Mouse (Mus musculus) limb, embryonic 11.5 days (tissue): ENCODE measurements around the gene Ltbp2. TPM values are rescaled to one million over a fixed set of nuclear protein-coding genes. Genes with fewer than 3 reads are reported as not detected.

Experiments
- ATAC-seq: fragments of 200-750 bp; cut with Nextera tagmentation; 2 replicates; pipeline ENCODE4 v1.8.0; 2017; ENCODE audit warnings: low read depth; ENCODE audit not compliant: insufficient number of reproducible peaks, low FRiP score, low TSS enrichment
- DNase-seq: peaks from one replicate; pipeline ENCODE4 v3.0.0-alpha.2; 2015; ENCODE audit warnings: low spot score
- H3K27ac ChIP-seq: fragments of 300-500 bp; sonication (generic); replicated peaks from 2 replicates; pipeline ENCODE4 v1.5.1; 2014; ENCODE audit warnings: low read depth, mild to moderate bottlenecking, low read length
- H3K27me3 ChIP-seq: fragments of 300-500 bp; sonication (generic); 2 replicates; pipeline ENCODE4 v1.6.1; 2014; ENCODE audit warnings: mild to moderate bottlenecking, low read length, mixed read lengths; ENCODE audit not compliant: control insufficient read depth, insufficient read depth
- H3K36me3 ChIP-seq: fragments of 300-500 bp; sonication (generic); 2 replicates; pipeline ENCODE4 v1.6.1; 2014; ENCODE audit warnings: mild to moderate bottlenecking, low read length, moderate library complexity, mixed read lengths; ENCODE audit not compliant: control insufficient read depth, insufficient read depth
- H3K4me1 ChIP-seq: fragments of 300-500 bp; sonication (generic); 2 replicates; pipeline ENCODE4 v1.6.1; 2014; ENCODE audit warnings: low read length, mixed read lengths; ENCODE audit not compliant: control insufficient read depth, insufficient read depth
- H3K4me2 ChIP-seq: fragments of 300-500 bp; sonication (generic); 2 replicates; pipeline ENCODE4 v1.6.1; 2014; ENCODE audit warnings: low read depth, mild to moderate bottlenecking, moderate library complexity; ENCODE audit not compliant: severe bottlenecking
- H3K4me3 ChIP-seq: fragments of 300-500 bp; sonication (generic); 2 replicates; pipeline ENCODE4 v1.5.1; 2014; ENCODE audit warnings: low read depth, low read length
- H3K9ac ChIP-seq: fragments of 300-500 bp; sonication (generic); 2 replicates; pipeline ENCODE4 v1.6.1; 2014; ENCODE audit warnings: mild to moderate bottlenecking, low read length
- H3K9me3 ChIP-seq: fragments of 300-500 bp; sonication (generic); 2 replicates; pipeline ENCODE4 v1.6.1; 2016; ENCODE audit warnings: low read length; ENCODE audit not compliant: control insufficient read depth
- WGBS: fragments of 180-500 bp; shearing (Covaris S2); extraction: QIAGEN DNeasy Blood & Tissue Kit; methylation state at CpG from one replicate; pipeline ENCODE4 v1.1.7; 2014; 5-methylcytosine and 5-hydroxymethylcytosine counted together
- polyA plus RNA-seq: library from polyadenylated mRNA; unstranded; fragments of >200 nt; fragmentation: Nextera tagmentation; extraction: Ambion mirVana; gene quantifications from 2 replicates; pipeline ENCODE4 v1.2.1, GENCODE M21; 2014

The Ltbp2 gene
- polyA plus RNA-seq, 1 experiment from 2014 or later, result 0.23 TPM

GRCm38 (mm10) chr12:84748134-84748533 is 128.2 kb downstream of the Ltbp2 start:
- 79% methylated on average over 3 of the region's 3 CpGs for WGBS
- Histone ChIP-seq H3K9me3 (no peaks in the 10 kb centered on the region), H3K4me2 (no peak overlapping the region), H3K27me3 (no peaks in the 10 kb centered on the region), H3K4me3 (no peak overlapping the region), H3K9ac (no peak overlapping the region), H3K27ac (no peak overlapping the region), H3K36me3 (no peaks in the 10 kb centered on the region), H3K4me1 (peaks cover 4% of the 10 kb centered on the region)
- no peak for ATAC-seq
- no peak for DNase-seq

- 66% methylated on average over 4 of the region's 4 CpGs for WGBS
Measured at GRCm38 (mm10) chr12:84745700-84746099, 130.6 kb downstream of the Ltbp2 start.

GRCm38 (mm10) chr12:84743496-84743895 is 132.8 kb downstream of the Ltbp2 start:
- Histone ChIP-seq H3K4me3 (no peak overlapping the region), H3K27ac (no peak overlapping the region), H3K4me1 (no peaks in the 10 kb centered on the region), H3K27me3 (no peaks in the 10 kb centered on the region), H3K36me3 (no peaks in the 10 kb centered on the region), H3K4me2 (no peak overlapping the region), H3K9me3 (no peaks in the 10 kb centered on the region), H3K9ac (no peak overlapping the region)
- 83% methylated on average over 10 of the region's 10 CpGs for WGBS
- DNase-seq (no peak), ATAC-seq (no peak)

More at GRCm38 (mm10) chr12:84745700-84746099, 130.6 kb downstream of the Ltbp2 start:
- Histone ChIP-seq H3K4me1 (no peaks in the 10 kb centered on the region), H3K4me2 (no peak overlapping the region), H3K9ac (no peak overlapping the region), H3K36me3 (no peaks in the 10 kb centered on the region), H3K4me3 (no peak overlapping the region), H3K27me3 (no peaks in the 10 kb centered on the region), H3K27ac (no peak overlapping the region), H3K9me3 (no peaks in the 10 kb centered on the region)
- ATAC-seq (no peak), DNase-seq (no peak)

GRCm38 (mm10) chr12:84733366-84733765 is 143.0 kb downstream of the Ltbp2 start:
- no peak overlapping the region for H3K27ac ChIP-seq
- no peaks in the 10 kb centered on the region for H3K9me3 ChIP-seq
- H3K9ac ChIP-seq, result no peak overlapping the region
- H3K36me3 ChIP-seq, result no peaks in the 10 kb centered on the region
- ATAC-seq (no peak), DNase-seq (no peak)
- H3K27me3 ChIP-seq, result no peaks in the 10 kb centered on the region
- no peak overlapping the region for H3K4me2 ChIP-seq
- H3K4me3 ChIP-seq, result no peak overlapping the region
- 67% methylated on average over 13 of the region's 13 CpGs for WGBS
- no peaks in the 10 kb centered on the region for H3K4me1 ChIP-seq

Other genes with a start within 250 kb of the Ltbp2 start
- gene Vrtn, start 235.5 kb downstream of the Ltbp2 start, polyA plus RNA-seq, result not detected in 2 replicates
- gene Syndig1l, start 177.7 kb downstream of the Ltbp2 start, polyA plus RNA-seq, result not detected in 2 replicates
- 62.4 and 63.5 TPM in 2 replicates for gene Npc2, start 103.4 kb downstream of the Ltbp2 start, polyA plus RNA-seq
- 121 and 123 TPM in 2 replicates for gene Isca2, start 103.3 kb downstream of the Ltbp2 start, polyA plus RNA-seq
- 167 and 169 TPM in 2 replicates for gene Fcf1, start 94.4 kb upstream of the Ltbp2 start, polyA plus RNA-seq
- 18.0 and 18.9 TPM in 2 replicates for gene Arel1, start 94.4 kb upstream of the Ltbp2 start, polyA plus RNA-seq
- 49.2 and 51.2 TPM in 2 replicates for gene Ylpm1, start 119.8 kb upstream of the Ltbp2 start, polyA plus RNA-seq
- 2.6 and 3.3 TPM in 2 replicates for gene Prox2, start 234.2 kb upstream of the Ltbp2 start, polyA plus RNA-seq
- 108 and 109 TPM in 2 replicates for gene Dlst, start 234.3 kb upstream of the Ltbp2 start, polyA plus RNA-seq